Mouse (Mus musculus) kidney, embryonic 14.5 days (tissue): ENCODE results near the gene Slc1a2. TPM values are rescaled to one million over a fixed set of nuclear protein-coding genes. Genes with fewer than 3 reads are reported as not detected.

Source experiments
- ATAC-seq: fragments of 200-750 bp; cut with Nextera tagmentation; 2 replicates; pipeline ENCODE4 v1.8.0; 2017; ENCODE audit warnings: moderate number of reproducible peaks, mild to moderate bottlenecking, moderate TSS enrichment, moderate library complexity; ENCODE audit not compliant: low FRiP score, low TSS enrichment
- H3K27ac ChIP-seq: fragments of 300-500 bp; sonication (generic); 2 replicates; pipeline ENCODE4 v1.5.1; 2014; ENCODE audit warnings: low read depth, mild to moderate bottlenecking, low read length, moderate library complexity, mixed read lengths
- H3K27me3 ChIP-seq: fragments of 300-500 bp; sonication (generic); 2 replicates; pipeline ENCODE4 v1.6.1; 2014; ENCODE audit warnings: mild to moderate bottlenecking, low read length; ENCODE audit not compliant: control insufficient read depth, insufficient read depth
- H3K36me3 ChIP-seq: fragments of 300-500 bp; sonication (generic); 2 replicates; pipeline ENCODE4 v1.6.1; 2014; ENCODE audit warnings: low read length, mixed read lengths; ENCODE audit not compliant: control insufficient read depth, insufficient read depth
- H3K4me1 ChIP-seq: fragments of 300-500 bp; sonication (generic); 2 replicates; pipeline ENCODE4 v1.6.1; 2014; ENCODE audit warnings: low read length, mixed read lengths; ENCODE audit not compliant: control insufficient read depth, insufficient read depth
- H3K4me2 ChIP-seq: fragments of 300-500 bp; sonication (generic); replicated peaks from 2 replicates; pipeline ENCODE4 v1.6.1; 2014; ENCODE audit warnings: low read depth, mild to moderate bottlenecking, low read length
- H3K4me3 ChIP-seq: fragments of 300-500 bp; sonication (generic); 2 replicates; pipeline ENCODE4 v1.5.1; 2014; ENCODE audit warnings: mild to moderate bottlenecking, low read length
- H3K9ac ChIP-seq: fragments of 300-500 bp; sonication (generic); 2 replicates; pipeline ENCODE4 v1.6.1; 2014; ENCODE audit warnings: low read depth, mild to moderate bottlenecking, low read length, moderate library complexity
- H3K9me3 ChIP-seq: fragments of 300-500 bp; sonication (generic); 2 replicates; pipeline ENCODE4 v1.6.1; 2016; ENCODE audit warnings: low read length; ENCODE audit not compliant: control insufficient read depth
- WGBS: fragments of 180-500 bp; shearing (Covaris S2); extraction: QIAGEN DNeasy Blood & Tissue Kit; methylation state at CpG from one replicate; pipeline ENCODE4 v1.1.7; 2014; 5-methylcytosine and 5-hydroxymethylcytosine counted together
- polyA plus RNA-seq: library from polyadenylated mRNA; unstranded; fragments of >200 nt; fragmentation: Nextera tagmentation; extraction: Ambion mirVana; gene quantifications from 2 replicates; pipeline ENCODE4 v1.2.1, GENCODE M21; 2014

The Slc1a2 gene
- polyA plus RNA-seq, 1 experiment from 2014 or later: 0.14 TPM

DNA sequence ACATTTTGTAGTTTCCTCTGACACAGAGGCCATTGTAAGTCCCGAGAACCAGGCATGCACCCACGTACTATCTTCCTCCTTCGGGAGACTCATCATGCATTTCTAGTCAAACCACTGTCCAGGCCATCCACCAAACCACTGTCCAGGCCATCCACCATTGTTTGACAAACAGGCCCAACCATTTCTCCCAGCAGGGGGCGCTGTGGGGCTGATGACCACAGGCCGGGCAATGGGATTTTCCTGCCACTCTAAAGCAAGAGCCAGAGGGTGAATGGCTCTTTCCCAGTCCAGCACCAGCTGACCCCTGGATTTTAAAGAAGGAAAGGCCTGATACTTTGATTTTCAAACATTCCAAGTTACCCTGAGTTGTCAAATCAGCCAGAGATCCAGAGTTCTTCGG, 16.8 kb downstream of the Slc1a2 start:
- ATAC-seq: no peak
- Histone ChIP-seq H3K4me2 (no peak overlapping the region), H3K4me1 (no peaks in the 10 kb centered on the region), H3K4me3 (no peak overlapping the region), H3K9me3 (no peaks in the 10 kb centered on the region), H3K36me3 (no peaks in the 10 kb centered on the region), H3K9ac (no peak overlapping the region), H3K27me3 (no peaks in the 10 kb centered on the region), H3K27ac (no peak overlapping the region)
- WGBS: 74% methylated on average over 6 of the region's 6 CpGs

DNA sequence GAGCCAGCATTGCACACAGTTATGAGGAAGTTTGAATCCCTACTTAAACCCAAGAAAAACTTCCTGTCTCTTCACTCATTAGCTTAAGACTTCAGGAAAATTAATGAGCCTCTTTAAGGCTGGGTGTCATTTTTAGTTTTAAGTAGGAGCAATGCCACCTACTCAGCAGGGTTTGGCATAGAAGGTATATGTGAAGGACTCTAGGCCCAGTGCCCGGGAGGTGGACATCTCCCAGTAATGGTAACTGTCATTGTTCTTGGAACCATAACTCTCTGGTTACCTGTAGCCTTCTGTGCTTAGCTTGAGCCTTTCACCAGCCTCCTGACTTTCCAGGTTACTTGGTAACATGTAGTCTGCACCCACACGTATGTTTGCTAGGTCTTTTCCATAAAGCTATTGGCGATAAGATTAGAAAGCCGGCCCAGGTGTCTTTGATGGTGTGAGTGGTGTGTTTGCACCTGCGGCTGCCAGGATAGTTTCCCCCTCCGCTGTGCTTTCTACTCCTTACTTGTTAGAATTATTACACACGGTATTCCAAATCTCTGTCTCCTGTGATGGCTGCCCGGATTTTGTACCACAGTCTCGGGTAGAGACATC, 18.4 kb downstream of the Slc1a2 start:
- ATAC-seq: no peak
- no peaks in the 10 kb centered on the region for H3K4me1 ChIP-seq
- H3K4me3 ChIP-seq: no peak overlapping the region
- WGBS: 91% methylated on average over 9 of the region's 9 CpGs
- no peaks in the 10 kb centered on the region for H3K9me3 ChIP-seq
- H3K4me2 ChIP-seq: no peak overlapping the region
- no peaks in the 10 kb centered on the region for H3K36me3 ChIP-seq
- H3K9ac ChIP-seq: no peak overlapping the region
- no peaks in the 10 kb centered on the region for H3K27me3 ChIP-seq
- no peak overlapping the region for H3K27ac ChIP-seq

DNA sequence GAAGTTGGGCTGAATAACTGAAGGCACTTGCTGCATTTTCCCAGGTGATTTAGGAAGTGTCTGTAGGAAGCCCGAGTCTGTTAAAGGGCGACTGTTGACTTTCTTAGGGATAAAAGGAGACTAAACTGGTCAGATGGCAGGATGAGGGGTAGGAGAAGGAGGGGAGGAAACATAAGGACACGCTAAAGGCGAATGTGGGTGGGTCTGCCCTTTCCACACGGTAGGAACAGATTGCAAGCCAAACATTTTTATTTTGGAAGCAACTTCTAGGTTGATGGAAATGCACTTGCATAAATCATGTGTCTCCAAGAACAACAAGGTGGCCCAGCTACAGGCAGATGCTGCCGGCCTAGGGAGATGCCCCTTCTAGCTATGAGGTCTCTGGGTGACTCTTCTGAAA, 18.9 kb downstream of the Slc1a2 start:
- ATAC-seq: no peak
- Histone ChIP-seq H3K36me3 (no peaks in the 10 kb centered on the region), H3K27me3 (no peaks in the 10 kb centered on the region), H3K4me1 (no peaks in the 10 kb centered on the region), H3K9ac (no peak overlapping the region), H3K27ac (no peak overlapping the region), H3K9me3 (no peaks in the 10 kb centered on the region), H3K4me2 (no peak overlapping the region), H3K4me3 (no peak overlapping the region)
- 59% methylated on average over 6 of the region's 6 CpGs for WGBS

DNA sequence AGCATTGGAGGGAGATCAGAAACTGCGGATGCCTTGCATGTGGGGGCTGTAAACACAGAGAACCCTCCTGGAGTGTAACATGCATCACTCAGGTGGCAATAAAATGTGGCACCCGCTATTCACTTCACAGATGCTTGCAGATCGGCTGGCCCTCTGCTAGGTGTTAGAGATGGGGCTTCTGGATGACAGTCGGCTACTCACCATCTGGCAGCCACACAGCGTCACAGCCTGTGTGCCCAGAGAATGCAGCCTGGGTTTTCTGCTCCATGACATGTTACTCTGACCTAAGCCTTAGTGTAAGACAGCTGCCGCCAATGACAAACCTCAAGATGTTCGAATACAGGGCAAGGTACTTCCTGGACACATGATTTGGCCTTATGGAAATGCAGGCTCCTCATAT, 22.9 kb downstream of the Slc1a2 start:
- no peak overlapping the region for H3K27ac ChIP-seq
- H3K4me1 ChIP-seq: no peaks in the 10 kb centered on the region; the same call in 1 of the 2 replicates
- no peaks in the 10 kb centered on the region for H3K27me3 ChIP-seq
- ATAC-seq: no peak
- no peak overlapping the region for H3K9ac ChIP-seq
- no peak overlapping the region for H3K4me2 ChIP-seq
- WGBS: 32% methylated on average over 7 of the region's 7 CpGs
- no peak overlapping the region for H3K4me3 ChIP-seq
- H3K9me3 ChIP-seq: no peaks in the 10 kb centered on the region
- H3K36me3 ChIP-seq: no peaks in the 10 kb centered on the region

DNA sequence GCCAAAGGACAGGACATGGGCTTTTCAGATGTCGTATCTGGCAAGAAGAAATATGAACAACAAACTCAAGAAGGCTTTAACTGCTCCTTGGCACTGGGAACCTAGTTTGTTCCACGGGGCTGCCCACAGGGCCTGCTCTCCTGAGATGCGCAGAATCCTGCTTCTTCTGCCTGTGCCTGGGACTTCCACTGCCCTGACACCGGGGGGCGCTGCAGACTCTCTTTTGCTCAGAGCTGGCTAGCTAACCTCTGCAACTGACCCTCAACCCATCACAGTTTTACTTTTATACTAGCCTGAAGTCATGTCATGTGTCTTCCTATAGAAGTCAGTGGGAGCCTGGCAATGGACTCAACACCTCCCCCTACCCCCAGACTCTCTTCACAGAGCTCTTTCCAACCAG, 23.7 kb downstream of the Slc1a2 start:
- no peak overlapping the region for H3K4me2 ChIP-seq

GRCm38 (mm10) chr2:102685371-102686107, 27.1 kb downstream of the Slc1a2 start:
- no peak overlapping the region for H3K27ac ChIP-seq
- no peaks in the 10 kb centered on the region for H3K9me3 ChIP-seq
- H3K36me3 ChIP-seq: no peaks in the 10 kb centered on the region
- H3K4me3 ChIP-seq: no peak overlapping the region
- no peak for ATAC-seq
- H3K4me1 ChIP-seq: no peaks in the 10 kb centered on the region; the same call in 1 of the 2 replicates
- H3K9ac ChIP-seq: no peak overlapping the region
- H3K27me3 ChIP-seq: no peaks in the 10 kb centered on the region
- H3K4me2 ChIP-seq: no peak overlapping the region
- 85% methylated on average over 7 of the region's 7 CpGs for WGBS

More for the DNA sequence above, 23.7 kb downstream of the Slc1a2 start:
- no peaks in the 10 kb centered on the region; the same call in 1 of the 2 replicates for H3K4me1 ChIP-seq
- no peak overlapping the region for H3K27ac ChIP-seq
- H3K9ac ChIP-seq: no peak overlapping the region
- no peaks in the 10 kb centered on the region for H3K9me3 ChIP-seq
- WGBS: 56% methylated on average over 5 of the region's 5 CpGs
- H3K27me3 ChIP-seq: no peaks in the 10 kb centered on the region
- no peaks in the 10 kb centered on the region for H3K36me3 ChIP-seq
- ATAC-seq: no peak
- H3K4me3 ChIP-seq: no peak overlapping the region

GRCm38 (mm10) chr2:102686108-102686450, 27.6 kb downstream of the Slc1a2 start:
- Histone ChIP-seq H3K9me3 (no peaks in the 10 kb centered on the region), H3K27me3 (no peaks in the 10 kb centered on the region), H3K4me3 (no peak overlapping the region), H3K9ac (no peak overlapping the region), H3K4me2 (no peak overlapping the region), H3K36me3 (no peaks in the 10 kb centered on the region), H3K4me1 (no peaks in the 10 kb centered on the region; the same call in 1 of the 2 replicates), H3K27ac (no peak overlapping the region)
- WGBS: 64% methylated on average over 9 of the region's 9 CpGs
- no peak for ATAC-seq

- WGBS: 57% methylated on average over 7 of the region's 7 CpGs
- Histone ChIP-seq H3K4me2 (no peak overlapping the region), H3K4me3 (no peak overlapping the region), H3K9me3 (no peaks in the 10 kb centered on the region), H3K9ac (no peak overlapping the region), H3K27me3 (no peaks in the 10 kb centered on the region), H3K27ac (no peak overlapping the region), H3K4me1 (no peaks in the 10 kb centered on the region), H3K36me3 (no peaks in the 10 kb centered on the region)
- no peak for ATAC-seq
Observed at GRCm38 (mm10) chr2:102693556-102693955, 35.1 kb downstream of the Slc1a2 start.

GRCm38 (mm10) chr2:102694750-102695149, 36.3 kb downstream of the Slc1a2 start:
- Histone ChIP-seq H3K9ac (no peak overlapping the region), H3K4me1 (no peaks in the 10 kb centered on the region), H3K27me3 (no peaks in the 10 kb centered on the region), H3K36me3 (no peaks in the 10 kb centered on the region), H3K27ac (no peak overlapping the region), H3K9me3 (no peaks in the 10 kb centered on the region), H3K4me3 (no peak overlapping the region), H3K4me2 (no peak overlapping the region)
- no peak for ATAC-seq
- 73% methylated on average over 4 of the region's 4 CpGs for WGBS
